Mouse (Mus musculus) embryo, embryonic 11 days (tissue): ENCODE measurements at regions not wholly inside any gene's neighbourhood (a gene's known extent, or its start where the extent isn't known, plus 50 kb on each side); places are given as distances from the start of the nearest gene placed in this dataset.
A peak's percentile ranks its signal among the peaks of the same experiment; 100 is the strongest.

Experiments used
- DNase-seq: peaks from one replicate; pipeline ENCODE4 v3.0.0-alpha.2; 2015

- no peak for DNase-seq
These were observed 72.9 kb upstream of the 1700024P04Rik start for GRCm38 (mm10) chr13:99057293-99057588.

GRCm38 (mm10) chr13:99056432-99057292 is 72.3 kb upstream of the 1700024P04Rik start:
- no peak for DNase-seq

GRCm38 (mm10) chr13:99055609-99056321 is 71.4 kb upstream of the 1700024P04Rik start:
- DNase-seq: peak; percentile 16

GRCm38 (mm10) chr13:99052076-99052475 is 67.7 kb upstream of the 1700024P04Rik start:
- no peak for DNase-seq

GRCm38 (mm10) chr13:99049699-99050098 is 65.3 kb upstream of the 1700024P04Rik start:
- DNase-seq: no peak

GRCm38 (mm10) chr13:99048651-99049100 is 64.3 kb upstream of the 1700024P04Rik start:
- no peak for DNase-seq

GRCm38 (mm10) chr13:99047219-99047618 is 62.9 kb upstream of the 1700024P04Rik start:
- no peak for DNase-seq

- no peak for DNase-seq
These were observed 62.4 kb upstream of the 1700024P04Rik start for GRCm38 (mm10) chr13:99046737-99047136.

GRCm38 (mm10) chr13:99042086-99042485 is 57.7 kb upstream of the 1700024P04Rik start:
- DNase-seq: no peak

GRCm38 (mm10) chr13:99041256-99041655 is 56.9 kb upstream of the 1700024P04Rik start:
- no peak for DNase-seq

GRCm38 (mm10) chr13:99040846-99041245 is 56.5 kb upstream of the 1700024P04Rik start:
- no peak for DNase-seq

- DNase-seq: no peak
These were observed 55.8 kb upstream of the 1700024P04Rik start for GRCm38 (mm10) chr13:99040171-99040570.

GRCm38 (mm10) chr13:99039063-99039385 is 54.7 kb upstream of the 1700024P04Rik start:
- DNase-seq: no peak

GRCm38 (mm10) chr13:99038198-99039062 is 54.1 kb upstream of the 1700024P04Rik start:
- DNase-seq: peak; percentile 24

- no peak for DNase-seq
These were observed 52.8 kb upstream of the 1700024P04Rik start for GRCm38 (mm10) chr13:99037131-99037530.
